Mouse (Mus musculus): Measurements from ENCODE around the gene Agr2. TPM values are rescaled to one million over a fixed set of nuclear protein-coding genes. Genes with fewer than 3 reads are reported as not detected.

The Agr2 gene
- polyA plus RNA-seq, 1 experiment from 2014 or later = 0.66 TPM

Other genes with a start within 250 kb of the Agr2 start
- gene Agr3, start 67.3 kb upstream of the Agr2 start, polyA plus RNA-seq (2014; fragmentation: Nextera tagmentation; extraction: Ambion mirVana) = not detected in 2 replicates
- 73.9 and 77.2 TPM in 2 replicates for gene Tspan13, start 49.6 kb downstream of the Agr2 start, polyA plus RNA-seq (2014; fragmentation: Nextera tagmentation; extraction: Ambion mirVana)
- gene Ankmy2, start 164.2 kb downstream of the Agr2 start, polyA plus RNA-seq (2014; fragmentation: Nextera tagmentation; extraction: Ambion mirVana) = 28.6 and 34.0 TPM in 2 replicates
- gene Bzw2, start 165.2 kb downstream of the Agr2 start, polyA plus RNA-seq (2014; fragmentation: Nextera tagmentation; extraction: Ambion mirVana) = 223 and 238 TPM in 2 replicates